Mouse (Mus musculus): ENCODE results near the gene Tbc1d24.
"Not testable (repeated sequence)": the region's sequence is repeated elsewhere in the genome, so short reads cannot be mapped to it uniquely, and the experiment has no call there.

Tbc1d24 gene

GRCm38 (mm10) chr17:24149421-24149820 lies 55.9 kb downstream of the Tbc1d24 start:
- no peak for DNase-seq (ENCODE audit: low spot score)

DNA sequence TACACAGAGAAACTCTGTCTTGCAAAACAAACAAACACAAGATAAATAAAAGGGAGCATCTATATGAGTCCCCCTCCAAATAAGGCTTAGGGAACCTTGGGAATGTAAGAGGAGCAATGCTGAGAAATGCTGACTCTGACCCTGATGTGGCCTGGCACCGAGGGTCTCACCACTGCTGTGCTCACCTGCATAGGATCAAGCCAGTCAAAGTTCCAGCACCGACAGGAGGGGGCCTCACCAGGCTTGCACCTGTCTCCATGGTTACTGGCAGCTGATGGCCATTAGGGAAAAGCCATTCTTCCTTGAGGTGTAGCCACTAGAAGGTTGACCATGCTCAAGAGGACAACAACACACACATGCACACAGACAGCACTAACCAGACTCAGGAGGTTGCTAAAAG lies 62.5 kb downstream of the Tbc1d24 start:
- DNase-seq (ENCODE audit: low spot score): no peak

GRCm38 (mm10) chr17:24141425-24141920 lies 63.9 kb downstream of the Tbc1d24 start:
- peak; percentile 97 for DNase-seq (ENCODE audit: low spot score)

DNA sequence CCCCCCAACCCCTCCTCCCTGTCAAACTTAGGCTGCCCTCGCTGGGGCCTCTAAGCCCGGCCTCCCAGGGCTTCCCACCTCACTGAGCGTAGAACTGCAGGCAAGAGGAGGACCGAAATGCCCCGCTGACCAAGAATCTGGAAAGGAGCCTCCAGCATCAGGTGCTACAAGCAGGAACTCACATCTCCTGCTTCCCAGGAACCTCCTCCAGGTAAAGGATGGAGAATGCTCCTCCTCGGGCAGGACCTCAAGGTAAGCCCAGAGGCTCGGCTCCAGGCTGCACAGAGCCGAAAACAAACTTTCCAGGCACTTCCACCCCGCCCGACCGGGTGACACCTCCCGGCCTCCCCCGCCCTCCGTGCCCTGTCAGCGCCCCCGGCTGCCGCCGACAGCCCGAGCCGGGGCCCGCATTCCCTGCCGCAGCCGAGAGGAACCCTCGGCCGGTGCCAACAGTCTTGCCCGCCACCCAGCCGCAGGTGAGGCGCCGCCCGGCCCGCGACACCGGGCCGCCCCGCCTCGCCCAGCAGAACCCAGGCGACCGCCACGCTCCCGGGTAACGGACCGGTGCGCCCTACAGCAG lies 64.4 kb downstream of the Tbc1d24 start:
- DNase-seq (ENCODE audit: low spot score): no peak

DNA sequence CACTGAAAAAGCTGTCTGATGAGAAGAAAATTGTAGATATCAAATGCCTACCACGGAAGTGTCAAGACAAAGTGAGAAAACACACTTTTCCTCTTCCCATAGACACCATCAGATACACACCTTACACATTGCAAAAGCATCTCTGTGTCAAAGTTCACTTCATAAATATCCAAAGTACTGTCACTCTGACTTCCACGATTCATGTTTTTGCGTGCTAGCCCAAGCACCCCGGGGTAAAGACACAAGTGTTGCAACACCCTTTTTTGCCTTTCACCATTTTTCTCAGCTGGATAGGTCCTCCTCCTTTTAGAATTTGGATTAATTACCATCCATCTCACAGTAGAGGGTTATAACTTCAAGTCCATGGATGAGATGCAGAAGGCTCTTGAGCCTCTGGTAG lies 65.4 kb downstream of the Tbc1d24 start:
- DNase-seq (ENCODE audit: low spot score): no peak

GRCm38 (mm10) chr17:24139256-24139655 lies 66.1 kb downstream of the Tbc1d24 start:
- DNase-seq (ENCODE audit: low spot score): no peak

- DNase-seq (ENCODE audit: low spot score): no peak
Observed at GRCm38 (mm10) chr17:24137226-24137880, 68.0 kb downstream of the Tbc1d24 start.

GRCm38 (mm10) chr17:24134062-24134461 lies 71.3 kb downstream of the Tbc1d24 start:
- DNase-seq (ENCODE audit: low spot score): no peak

DNA sequence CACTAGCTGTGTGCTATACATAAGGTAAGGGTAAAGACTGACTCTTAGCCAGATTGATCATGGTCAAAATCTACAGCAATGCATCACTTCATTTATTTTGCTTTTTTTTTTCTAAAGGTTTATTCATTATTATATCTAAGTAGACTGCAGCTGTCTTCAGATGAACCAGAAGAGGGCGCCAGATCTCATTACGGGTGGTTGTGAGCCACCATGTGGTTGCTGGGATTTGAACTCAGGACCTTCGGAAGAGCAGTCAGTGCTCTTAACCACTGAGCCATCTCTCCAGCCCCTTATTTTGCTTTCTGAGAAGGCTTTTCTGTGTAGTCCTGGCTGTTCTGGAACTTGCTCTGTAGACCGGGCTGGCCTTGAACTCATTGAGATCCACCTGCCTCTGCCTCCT lies 72.4 kb downstream of the Tbc1d24 start:
- DNase-seq (ENCODE audit: low spot score): not testable (repeated sequence)

DNA sequence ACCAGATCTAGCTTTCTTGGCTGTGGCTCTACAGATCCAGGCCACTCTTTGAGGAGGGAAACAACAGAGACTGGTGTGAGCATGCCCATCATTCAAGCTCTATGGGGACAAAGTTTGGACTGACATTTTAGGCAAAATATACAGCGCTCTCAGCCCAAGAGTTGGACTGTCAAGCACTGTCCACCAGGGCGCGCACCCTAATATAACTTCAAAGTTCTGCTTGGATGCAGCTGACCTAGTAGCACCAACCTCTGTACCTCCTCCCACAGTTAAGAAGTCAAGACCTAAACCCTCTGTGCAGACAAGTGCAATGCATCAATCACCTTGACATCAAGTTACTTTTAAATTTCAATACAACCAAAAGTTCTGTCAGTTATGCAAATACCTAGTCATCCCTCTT lies 73.8 kb downstream of the Tbc1d24 start:
- no peak for DNase-seq (ENCODE audit: low spot score)

GRCm38 (mm10) chr17:24129246-24129645 lies 76.1 kb downstream of the Tbc1d24 start:
- DNase-seq (ENCODE audit: low spot score): not testable (repeated sequence)

GRCm38 (mm10) chr17:24127592-24127991 lies 77.8 kb downstream of the Tbc1d24 start:
- DNase-seq (ENCODE audit: low spot score): no peak

- no peak for DNase-seq (ENCODE audit: low spot score)
Observed at GRCm38 (mm10) chr17:24126801-24127200, 78.6 kb downstream of the Tbc1d24 start.
